Mouse (Mus musculus): ENCODE measurements at regions not wholly inside any gene's neighbourhood (a gene's known extent, or its start where the extent isn't known, plus 50 kb on each side); places are given as distances from the start of the nearest gene placed in this dataset.

- Histone ChIP-seq H3K27me3 (ENCODE audit: insufficient read depth, low read length) (no peaks in the 10 kb centered on the region), H3K9ac (no peak overlapping the region), H3K4me2 (no peak overlapping the region), H3K27ac (ENCODE audit: low read depth) (no peak overlapping the region), H3K4me1 (ENCODE audit: insufficient read depth) (no peaks in the 10 kb centered on the region), H3K36me3 (ENCODE audit: insufficient read depth) (no peaks in the 10 kb centered on the region), H3K4me3 (ENCODE audit: low read depth, low read length) (no peak overlapping the region), H3K9me3 (ENCODE audit: low read depth, low read length) (no peaks in the 10 kb centered on the region)
- no peak for ATAC-seq (ENCODE audit: insufficient read depth)
- 61% methylated on average over 6 of the region's 6 CpGs for WGBS
- no peak for DNase-seq
- TF ChIP-seq CTCF (IDR thresholded peaks at IDR 0.05; ENCODE audit: low read depth): no peak
Measured at GRCm38 (mm10) chr3:56357035-56357701, 173.7 kb upstream of the Nbea start.

- Histone ChIP-seq H3K9me3 (ENCODE audit: low read depth, low read length) (no peaks in the 10 kb centered on the region), H3K4me1 (ENCODE audit: insufficient read depth) (no peaks in the 10 kb centered on the region), H3K36me3 (ENCODE audit: insufficient read depth) (no peaks in the 10 kb centered on the region), H3K9ac (no peak overlapping the region), H3K27ac (ENCODE audit: low read depth) (no peak overlapping the region), H3K4me2 (no peak overlapping the region), H3K4me3 (ENCODE audit: low read depth, low read length) (no peak overlapping the region), H3K27me3 (ENCODE audit: insufficient read depth, low read length) (no peaks in the 10 kb centered on the region)
- 81% methylated on average over 5 of the region's 5 CpGs for WGBS
- TF ChIP-seq CTCF (IDR thresholded peaks at IDR 0.05; ENCODE audit: low read depth): no peak
- ATAC-seq (ENCODE audit: insufficient read depth) (no peak), DNase-seq (no peak)
Measured at GRCm38 (mm10) chr3:56356163-56356882, 172.8 kb upstream of the Nbea start.

Measured in lung, embryonic 14.5 days (tissue).